Mouse (Mus musculus) liver, embryonic 13.5 days (tissue): Measurements from ENCODE around the gene Fbxl22. TPM values are rescaled to one million over a fixed set of nuclear protein-coding genes. Genes with fewer than 3 reads are reported as not detected.

Experiments used
- ATAC-seq: fragments of 200-750 bp; cut with Nextera tagmentation; 2 replicates; pipeline ENCODE4 v1.8.0; 2017; ENCODE audit warnings: low read depth, mild to moderate bottlenecking, moderate number of reproducible peaks, moderate library complexity
- DNase-seq: peaks from one replicate; pipeline ENCODE4 v3.0.0; 2022
- H3K27ac ChIP-seq: fragments of 300-500 bp; sonication (generic); 2 replicates; pipeline ENCODE4 v1.5.1; 2015; ENCODE audit warnings: moderate library complexity, mild to moderate bottlenecking, inconsistent platforms
- H3K27me3 ChIP-seq: fragments of 300-500 bp; sonication (generic); 2 replicates; pipeline ENCODE4 v1.6.1; 2015; ENCODE audit warnings: mild to moderate bottlenecking, inconsistent platforms
- H3K36me3 ChIP-seq: fragments of 300-500 bp; sonication (generic); 2 replicates; pipeline ENCODE4 v1.6.1; 2015; ENCODE audit warnings: mild to moderate bottlenecking, inconsistent platforms
- H3K4me1 ChIP-seq: fragments of 300-500 bp; sonication (generic); replicated peaks from 2 replicates; pipeline ENCODE4 v1.6.1; 2015; ENCODE audit warnings: inconsistent platforms
- H3K4me2 ChIP-seq: fragments of 300-500 bp; sonication (generic); 2 replicates; pipeline ENCODE4 v1.6.1; 2015; ENCODE audit warnings: inconsistent platforms, mild to moderate bottlenecking, moderate library complexity
- H3K4me3 ChIP-seq: fragments of 300-500 bp; sonication (generic); replicated peaks from 2 replicates; pipeline ENCODE4 v1.5.1; 2015; ENCODE audit warnings: mild to moderate bottlenecking, inconsistent platforms
- H3K9ac ChIP-seq: fragments of 300-500 bp; sonication (generic); 2 replicates; pipeline ENCODE4 v1.6.1; 2015; ENCODE audit warnings: mild to moderate bottlenecking, inconsistent platforms
- H3K9me3 ChIP-seq: fragments of 300-500 bp; sonication (generic); replicated peaks from 2 replicates; pipeline ENCODE4 v1.6.1; 2016; ENCODE audit warnings: inconsistent platforms
- WGBS: fragments of 180-500 bp; shearing (Covaris S2); methylation state at CpG from one replicate; pipeline ENCODE4 v1.1.7; 2015; ENCODE audit not compliant: insufficient replicate concordance; 5-methylcytosine and 5-hydroxymethylcytosine counted together
- polyA plus RNA-seq: library from polyadenylated mRNA; unstranded; fragments of >200 nt; fragmentation: Nextera tagmentation; extraction: Ambion mirVana; gene quantifications from 2 replicates; pipeline ENCODE4 v1.2.1, GENCODE M21; 2015

Gene Fbxl22
- polyA plus RNA-seq, 1 experiment from 2014 or later = 0.68 TPM

DNA sequence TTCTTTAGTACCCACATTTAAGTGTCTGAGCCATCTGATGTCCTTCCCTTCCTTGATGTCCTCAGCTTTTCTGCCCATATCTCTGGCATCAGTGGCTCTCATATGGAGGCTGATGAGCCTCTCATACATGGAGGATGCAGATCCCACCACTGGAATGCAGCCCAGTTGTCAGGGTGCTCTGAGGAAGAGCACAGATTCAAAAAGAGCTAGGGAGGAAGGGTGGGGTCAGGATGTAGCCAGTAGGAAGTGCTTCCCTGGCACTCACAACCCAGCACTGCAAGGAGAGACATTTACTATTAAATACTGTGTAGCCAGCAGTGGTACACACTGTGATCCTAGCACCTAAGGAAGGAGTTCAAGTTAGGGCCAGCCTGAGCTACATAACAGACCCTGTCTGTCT is 8.0 kb downstream of the Fbxl22 start:
- Histone ChIP-seq H3K9me3 (no peaks in the 10 kb centered on the region), H3K27ac (peak overlapping the region; percentile 98), H3K36me3 (peaks cover 85% of the 10 kb centered on the region), H3K4me1 (peaks cover 86% of the 10 kb centered on the region), H3K27me3 (no peaks in the 10 kb centered on the region), H3K4me3 (peak overlapping the region; percentile 33), H3K9ac (peak overlapping the region; percentile 70), H3K4me2 (peak overlapping the region; percentile 72)
- ATAC-seq = no peak
- DNase-seq = no peak

DNA sequence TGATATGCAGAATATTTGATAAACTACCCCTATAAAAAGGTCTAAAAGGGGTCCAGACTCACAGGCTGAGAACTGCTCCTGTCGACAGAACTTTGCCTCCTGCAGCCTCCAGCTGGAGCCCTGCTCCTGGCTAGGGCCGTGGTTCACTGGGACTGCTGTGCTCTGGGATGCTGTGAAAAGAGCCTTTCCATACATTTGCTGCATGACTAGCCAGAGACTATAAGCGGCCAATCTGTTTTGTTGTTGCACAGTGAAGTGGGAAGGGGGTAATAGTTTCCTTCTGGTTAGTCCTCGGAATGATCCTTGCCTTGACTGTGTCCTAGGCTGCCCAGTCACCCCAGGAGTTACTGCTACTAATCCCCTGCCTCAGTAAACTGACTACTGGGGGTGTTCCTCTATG is 8.4 kb downstream of the Fbxl22 start:
- H3K27me3 ChIP-seq = no peaks in the 10 kb centered on the region
- peak overlapping the region; percentile 70 for H3K9ac ChIP-seq
- peak overlapping the region; percentile 33 for H3K4me3 ChIP-seq
- ATAC-seq (no peak), DNase-seq (no peak)
- peak overlapping the region; percentile 72 for H3K4me2 ChIP-seq
- H3K4me1 ChIP-seq = peaks cover 82% of the 10 kb centered on the region
- H3K36me3 ChIP-seq = peaks cover 89% of the 10 kb centered on the region
- H3K9me3 ChIP-seq = no peaks in the 10 kb centered on the region
- H3K27ac ChIP-seq = peak overlapping the region; percentile 98
- WGBS = 55% methylated on average over 4 of the region's 4 CpGs

DNA sequence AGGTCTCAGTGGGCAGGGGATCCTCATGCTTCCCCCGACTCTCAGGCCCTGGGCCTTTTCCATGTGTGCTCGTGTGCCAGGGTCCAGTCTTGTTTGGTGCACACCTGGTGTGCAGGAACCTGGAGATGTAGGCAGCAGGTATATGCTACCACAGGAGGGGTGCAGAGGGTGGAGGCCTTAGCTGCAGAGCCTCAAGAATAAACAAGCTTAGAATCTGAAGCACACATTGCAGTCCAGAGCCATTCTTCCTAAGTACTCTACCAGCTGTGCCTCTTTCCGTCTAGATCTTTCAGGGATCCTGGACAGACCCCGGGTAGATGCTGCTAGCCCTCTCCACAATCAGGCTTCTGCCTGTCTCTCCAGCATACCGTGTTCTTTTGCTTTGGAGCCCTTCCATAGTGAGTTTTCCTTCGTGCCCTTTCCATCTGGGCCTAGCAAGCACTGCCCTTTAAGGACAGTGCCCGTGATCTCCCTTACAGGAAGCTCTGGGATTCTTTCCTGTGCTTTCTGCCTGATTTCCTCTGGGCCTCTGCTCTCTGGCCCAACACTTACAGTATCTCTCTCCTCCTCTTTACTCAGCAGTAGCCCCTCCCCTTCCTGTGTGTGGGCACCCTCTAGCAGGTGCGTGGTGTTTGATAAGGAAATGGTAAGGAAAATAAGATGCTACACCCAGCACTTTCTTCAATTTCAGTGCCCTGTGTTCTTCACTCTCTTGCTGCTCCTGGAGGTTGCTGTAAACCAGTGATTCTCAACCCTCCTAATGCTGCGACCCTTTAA is 9.1 kb downstream of the Fbxl22 start:
- DNase-seq = peak; percentile 81
- Histone ChIP-seq H3K4me3 (peak overlapping the region; percentile 35), H3K9me3 (no peaks in the 10 kb centered on the region), H3K4me2 (peak overlapping the region; percentile 72), H3K27me3 (no peaks in the 10 kb centered on the region), H3K4me1 (peaks cover 75% of the 10 kb centered on the region), H3K9ac (peak overlapping the region; percentile 71), H3K36me3 (peaks cover 93% of the 10 kb centered on the region), H3K27ac (peak overlapping the region; percentile 98)
- ATAC-seq = peak; percentile 95
- 37% methylated on average over 9 of the region's 9 CpGs for WGBS

DNA sequence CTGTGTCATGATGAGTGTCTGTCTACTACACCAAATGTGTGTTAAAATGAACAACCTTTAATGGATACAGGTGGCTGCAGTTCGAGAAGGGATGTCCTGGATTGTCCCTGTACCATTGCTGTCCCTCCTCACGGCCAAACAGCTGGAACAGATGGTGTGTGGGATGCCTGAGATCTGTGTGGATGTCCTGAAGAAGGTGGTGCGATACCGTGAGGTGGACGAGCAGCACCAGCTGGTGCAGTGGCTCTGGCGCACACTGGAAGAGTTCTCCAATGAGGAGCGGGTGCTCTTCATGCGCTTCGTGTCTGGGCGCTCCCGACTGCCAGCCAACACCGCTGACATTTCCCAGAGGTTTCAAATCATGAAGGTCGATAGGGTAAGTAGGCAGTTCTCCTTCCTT is 9.9 kb downstream of the Fbxl22 start:
- H3K27me3 ChIP-seq = no peaks in the 10 kb centered on the region
- H3K9me3 ChIP-seq = no peaks in the 10 kb centered on the region
- peak overlapping the region; percentile 72; the same call in 1 of the 2 replicates for H3K4me2 ChIP-seq
- H3K36me3 ChIP-seq = peaks cover 93% of the 10 kb centered on the region
- peaks cover 67% of the 10 kb centered on the region for H3K4me1 ChIP-seq
- DNase-seq (no peak), ATAC-seq (no peak)
- 88% methylated on average over 13 of the region's 13 CpGs for WGBS
- H3K9ac ChIP-seq = peak overlapping the region; percentile 71
- H3K27ac ChIP-seq = peak overlapping the region; percentile 98
- H3K4me3 ChIP-seq = no peak overlapping the region

DNA sequence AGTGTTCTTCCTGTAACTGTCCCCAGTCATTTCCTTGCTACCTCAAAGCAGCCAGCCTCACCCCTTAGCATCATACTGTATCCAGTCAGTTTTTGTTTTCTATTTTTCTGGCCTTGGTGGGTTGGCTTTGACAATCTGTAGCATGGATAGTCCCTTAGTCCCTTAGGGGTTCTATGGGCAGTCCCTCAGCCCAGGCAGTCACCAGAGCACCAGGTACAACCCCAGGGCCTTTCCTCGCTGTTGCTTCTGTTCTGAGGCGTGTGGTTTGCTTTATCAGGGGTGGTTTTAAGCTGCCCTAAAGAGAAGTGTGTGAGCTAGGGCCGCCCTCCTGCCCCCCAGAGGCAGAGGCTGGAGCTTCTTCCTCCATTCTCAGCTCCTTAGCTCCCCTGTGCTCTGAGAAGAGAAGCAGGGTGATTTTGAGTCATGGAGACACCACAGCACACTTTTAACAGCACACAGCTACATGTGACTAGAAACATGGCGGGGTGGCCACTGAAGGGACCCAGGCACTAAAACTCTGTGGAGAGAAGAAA is 10.4 kb downstream of the Fbxl22 start:
- H3K27me3 ChIP-seq = no peaks in the 10 kb centered on the region
- peaks cover 93% of the 10 kb centered on the region for H3K36me3 ChIP-seq
- peak overlapping the region; percentile 98 for H3K27ac ChIP-seq
- H3K4me3 ChIP-seq = no peak overlapping the region
- DNase-seq = peak; percentile 55
- peak overlapping the region; percentile 33 for H3K4me2 ChIP-seq
- no peaks in the 10 kb centered on the region for H3K9me3 ChIP-seq
- H3K4me1 ChIP-seq = peaks cover 62% of the 10 kb centered on the region
- WGBS = 34% methylated on average over 4 of the region's 4 CpGs
- H3K9ac ChIP-seq = peak overlapping the region; percentile 71
- ATAC-seq = peak; percentile 80

DNA sequence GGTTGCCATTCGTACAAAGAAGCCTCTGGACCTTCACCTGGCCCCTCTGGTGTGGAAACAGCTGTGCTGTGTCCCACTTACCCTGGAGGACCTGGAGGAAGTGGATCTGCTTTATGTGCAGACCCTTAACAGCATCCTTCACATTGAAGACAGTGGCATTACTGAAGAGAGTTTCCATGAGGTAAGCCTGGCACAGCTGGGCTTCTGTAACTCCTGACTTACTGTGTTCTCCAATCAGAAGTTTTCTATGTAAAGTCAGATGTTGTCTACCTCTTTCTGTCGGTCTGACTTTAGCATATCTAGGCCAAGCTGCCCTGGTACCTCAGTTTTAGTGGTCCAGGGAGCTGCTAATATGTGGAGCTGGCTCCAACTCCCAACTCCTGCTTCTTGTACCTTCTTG is 13.1 kb downstream of the Fbxl22 start:
- Histone ChIP-seq H3K27ac (no peak overlapping the region), H3K4me3 (no peak overlapping the region), H3K4me1 (peaks cover 42% of the 10 kb centered on the region), H3K27me3 (no peaks in the 10 kb centered on the region), H3K36me3 (peaks cover 93% of the 10 kb centered on the region), H3K9me3 (no peaks in the 10 kb centered on the region), H3K9ac (no peak overlapping the region), H3K4me2 (no peak overlapping the region)
- ATAC-seq (no peak), DNase-seq (no peak)
- 84% methylated on average over 2 of the region's 2 CpGs for WGBS

DNA sequence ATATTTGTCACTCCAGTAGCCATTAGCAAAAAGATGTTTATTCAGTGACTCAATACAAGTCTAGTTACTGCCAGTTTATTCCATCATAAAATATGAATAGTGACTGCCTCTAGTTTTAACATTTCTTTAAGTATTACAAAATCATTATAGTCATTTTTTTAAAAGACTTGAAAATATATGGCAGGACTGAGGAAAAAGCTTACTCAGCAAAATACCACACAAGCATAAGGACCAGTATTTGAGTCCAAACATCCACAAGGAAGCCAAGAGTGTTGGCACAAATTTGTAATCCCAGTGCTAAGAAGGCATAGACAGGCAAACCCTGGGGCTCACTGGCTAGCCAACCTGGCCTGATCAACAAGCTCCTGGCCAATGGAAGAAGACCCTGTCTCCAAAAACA is 20.4 kb downstream of the Fbxl22 start:
- Histone ChIP-seq H3K4me3 (no peak overlapping the region), H3K27me3 (no peaks in the 10 kb centered on the region), H3K27ac (no peak overlapping the region), H3K9me3 (no peaks in the 10 kb centered on the region), H3K4me1 (no peaks in the 10 kb centered on the region), H3K36me3 (peaks cover 97% of the 10 kb centered on the region), H3K9ac (no peak overlapping the region), H3K4me2 (no peak overlapping the region)
- no peak for DNase-seq
- ATAC-seq = no peak

DNA sequence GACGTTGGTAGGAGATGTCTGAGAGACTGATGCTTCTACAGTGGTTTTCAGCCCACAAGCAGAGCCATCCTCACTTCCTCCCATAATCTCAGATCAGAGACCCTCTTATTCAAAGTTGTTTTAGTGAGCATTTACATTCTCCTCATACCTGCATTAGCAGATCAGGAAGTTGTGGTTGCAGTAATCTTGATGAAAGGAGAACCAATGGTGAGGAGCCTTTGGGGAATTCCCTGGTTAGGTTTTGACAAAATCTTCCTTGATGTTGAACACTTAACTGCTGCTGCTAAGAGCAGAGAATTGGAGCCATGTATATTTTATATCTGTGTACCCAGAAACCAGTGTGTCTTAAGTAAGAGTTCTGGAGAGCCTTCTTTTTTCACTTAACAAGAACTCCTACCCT is 22.0 kb downstream of the Fbxl22 start:
- no peak for ATAC-seq
- H3K27me3 ChIP-seq = no peaks in the 10 kb centered on the region
- H3K27ac ChIP-seq = no peak overlapping the region
- H3K4me3 ChIP-seq = no peak overlapping the region
- H3K4me2 ChIP-seq = no peak overlapping the region
- H3K4me1 ChIP-seq = no peaks in the 10 kb centered on the region
- peaks cover 96% of the 10 kb centered on the region for H3K36me3 ChIP-seq
- DNase-seq = no peak
- WGBS = 51% methylated on average over 1 of the region's 1 CpGs
- H3K9ac ChIP-seq = no peak overlapping the region
- H3K9me3 ChIP-seq = no peaks in the 10 kb centered on the region

DNA sequence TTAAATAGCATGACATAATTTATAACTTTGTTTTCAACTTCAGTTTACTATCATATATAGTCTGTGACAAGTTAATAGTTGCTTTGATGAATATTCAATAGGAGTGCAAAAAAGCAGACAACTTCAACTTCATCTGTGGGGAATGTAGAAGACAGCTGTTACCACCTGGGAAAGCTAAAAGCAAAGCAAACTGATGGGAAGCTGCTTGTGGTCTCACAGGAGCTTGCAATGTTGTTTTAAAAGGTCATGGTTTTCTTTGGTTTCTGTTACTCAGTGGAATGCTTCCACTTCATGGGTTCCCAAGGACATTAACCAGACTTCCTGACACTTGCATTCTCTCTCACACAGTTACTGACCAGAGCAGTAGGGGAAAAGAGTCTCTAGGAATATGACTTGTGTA is 25.6 kb downstream of the Fbxl22 start:
- no peak overlapping the region for H3K4me2 ChIP-seq
- H3K36me3 ChIP-seq = peaks cover 94% of the 10 kb centered on the region

DNA sequence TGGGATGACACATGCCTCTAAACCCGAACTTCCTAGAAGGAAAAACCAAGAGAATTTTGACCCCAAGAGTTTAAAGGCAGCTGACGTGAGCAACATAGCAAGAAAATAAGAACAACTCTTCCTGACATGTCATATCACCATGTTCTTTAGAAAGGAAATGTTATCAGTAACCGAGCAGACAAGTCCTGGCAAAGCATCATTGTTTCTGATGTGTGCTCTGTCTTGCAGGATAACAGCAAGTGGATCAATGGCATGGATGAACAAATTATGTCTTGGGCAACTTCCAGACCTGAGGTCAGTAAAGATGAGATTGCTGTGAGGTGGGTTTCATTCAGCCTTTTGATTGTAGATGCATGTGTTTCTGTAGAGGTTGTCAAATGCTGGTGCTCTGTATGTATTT is 31.0 kb downstream of the Fbxl22 start:
- H3K9me3 ChIP-seq = no peaks in the 10 kb centered on the region
- peak overlapping the region; percentile 37; the same call in 1 of the 2 replicates for H3K27ac ChIP-seq
- H3K36me3 ChIP-seq = peaks cover 84% of the 10 kb centered on the region
- H3K4me2 ChIP-seq = no peak overlapping the region
- ATAC-seq = peak; percentile 74
- 29% methylated on average over 3 of the region's 3 CpGs for WGBS
- H3K27me3 ChIP-seq = no peaks in the 10 kb centered on the region
- H3K9ac ChIP-seq = no peak overlapping the region
- no peak overlapping the region for H3K4me3 ChIP-seq
- peaks cover 22% of the 10 kb centered on the region for H3K4me1 ChIP-seq
- peak; percentile 17 for DNase-seq

More for the DNA sequence above, 25.6 kb downstream of the Fbxl22 start:
- Histone ChIP-seq H3K4me3 (no peak overlapping the region), H3K9me3 (no peaks in the 10 kb centered on the region), H3K27me3 (no peaks in the 10 kb centered on the region), H3K9ac (no peak overlapping the region), H3K4me1 (peaks cover 13% of the 10 kb centered on the region), H3K27ac (no peak overlapping the region)
- ATAC-seq (no peak), DNase-seq (no peak)

DNA sequence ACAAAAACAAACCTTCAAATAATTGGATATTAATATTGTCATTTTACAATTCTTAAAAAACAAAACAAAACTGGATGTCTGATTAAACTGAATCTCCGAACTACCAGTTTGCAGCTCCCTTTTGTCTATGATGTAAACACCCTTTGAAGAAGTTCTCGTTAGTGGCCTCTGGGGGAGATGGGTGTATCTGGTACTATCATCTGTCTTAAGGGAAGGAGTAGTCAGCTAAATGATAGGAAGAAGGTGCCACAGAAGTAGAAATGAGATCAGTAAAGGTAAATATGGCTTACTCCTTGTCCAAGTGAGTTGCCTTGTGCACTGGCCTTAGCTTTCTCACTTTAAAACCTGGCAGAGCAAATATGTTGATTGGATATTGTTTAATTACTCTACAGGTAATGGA is 36.6 kb downstream of the Fbxl22 start:
- peaks cover 76% of the 10 kb centered on the region for H3K36me3 ChIP-seq
- DNase-seq (no peak), ATAC-seq (peak; percentile 77)
- H3K4me3 ChIP-seq = no peak overlapping the region
- H3K4me1 ChIP-seq = peaks cover 9% of the 10 kb centered on the region
- H3K27ac ChIP-seq = no peak overlapping the region
- H3K4me2 ChIP-seq = no peak overlapping the region
- no peak overlapping the region for H3K9ac ChIP-seq
- no peaks in the 10 kb centered on the region for H3K27me3 ChIP-seq
- 49% methylated on average over 2 of the region's 2 CpGs for WGBS
- H3K9me3 ChIP-seq = no peaks in the 10 kb centered on the region

DNA sequence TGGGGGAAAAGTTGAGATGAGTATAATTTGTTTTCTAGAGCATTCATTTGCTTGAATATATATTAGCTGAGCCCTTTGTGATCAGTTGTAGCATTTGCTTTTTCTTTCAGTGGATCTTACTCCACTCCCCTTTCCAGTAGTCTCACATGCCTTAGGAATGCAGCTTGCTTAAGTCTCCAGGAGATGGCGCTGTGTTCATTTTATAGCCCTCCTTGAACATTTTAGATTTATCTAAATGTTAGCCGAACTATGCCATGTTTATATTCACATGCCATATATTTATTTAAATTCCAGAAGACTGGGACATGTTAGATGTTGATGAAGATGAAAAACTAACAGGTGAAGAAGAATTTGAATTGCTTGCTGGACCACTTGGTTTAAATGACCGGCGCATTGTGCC is 49.3 kb downstream of the Fbxl22 start:
- Histone ChIP-seq H3K9ac (no peak overlapping the region), H3K36me3 (peaks cover 73% of the 10 kb centered on the region), H3K9me3 (no peaks in the 10 kb centered on the region), H3K4me3 (no peak overlapping the region), H3K4me1 (no peaks in the 10 kb centered on the region), H3K27ac (no peak overlapping the region), H3K4me2 (no peak overlapping the region), H3K27me3 (no peaks in the 10 kb centered on the region)
- ATAC-seq = no peak
- DNase-seq = no peak
- WGBS = 57% methylated on average over 4 of the region's 4 CpGs
